Mouse (Mus musculus) mammary gland, adult 2 months (tissue): ENCODE measurements around the gene Vmn1r200. TPM values are rescaled to one million over a fixed set of nuclear protein-coding genes. Genes with fewer than 3 reads are reported as not detected.

Experiments
- polyA plus RNA-seq: library from polyadenylated mRNA; depleted of rRNA; stranded (reverse); fragments of >200 nt; gene quantifications from 2 replicates; pipeline ENCODE4 v1.2.3, GENCODE M21; 2012; ENCODE audit warnings: low replicate concordance; rRNA removed

The Vmn1r200 gene
- polyA plus RNA-seq: not detected in 2 replicates

GRCm38 (mm10) chr13:22390073-22390472 is at the start of gene Vmn1r200:
Gene Vmn1r200 (plus strand): TSS chr13:22390373.

GRCm38 (mm10) chr13:22350064-22350463 is 40.1 kb upstream of the Vmn1r200 start, which contains the start of gene Vmn1r198:
Gene Vmn1r198 (plus strand): TSS chr13:22350364.

GRCm38 (mm10) chr13:22379518-22379917 is 10.7 kb upstream of the Vmn1r200 start, which contains the start of gene Vmn1r199:
Gene Vmn1r199 (plus strand): TSS chr13:22379818.

Other genes starting within 250 kb of the Vmn1r200 start
- not detected in 2 replicates for gene Vmn1r191, start 206.4 kb upstream of the Vmn1r200 start, polyA plus RNA-seq
- gene Vmn1r192, start 199.2 kb upstream of the Vmn1r200 start, polyA plus RNA-seq: not detected in 2 replicates
- gene Vmn1r193, start 167.2 kb upstream of the Vmn1r200 start, polyA plus RNA-seq: not detected in 2 replicates
- not detected in 2 replicates for gene Vmn1r194, start 146.2 kb upstream of the Vmn1r200 start, polyA plus RNA-seq
- not detected in 2 replicates for gene Vmn1r195, start 119.9 kb upstream of the Vmn1r200 start, polyA plus RNA-seq
- gene Vmn1r196, start 100.5 kb upstream of the Vmn1r200 start, polyA plus RNA-seq: not detected in 2 replicates
- not detected in 2 replicates for gene Vmn1r197, start 65.8 kb upstream of the Vmn1r200 start, polyA plus RNA-seq
- gene Vmn1r198, start 40.0 kb upstream of the Vmn1r200 start, polyA plus RNA-seq: not detected in 2 replicates
- not detected in 2 replicates for gene Vmn1r199, start 10.6 kb upstream of the Vmn1r200 start, polyA plus RNA-seq
- not detected in 2 replicates for gene Vmn1r201, start 81.5 kb downstream of the Vmn1r200 start, polyA plus RNA-seq
- gene Vmn1r202, start 115.0 kb downstream of the Vmn1r200 start, polyA plus RNA-seq: not detected in 2 replicates
- gene Vmn1r203, start 127.7 kb downstream of the Vmn1r200 start, polyA plus RNA-seq: not detected in 2 replicates
- not detected in 2 replicates for gene Vmn1r204, start 162.8 kb downstream of the Vmn1r200 start, polyA plus RNA-seq
- not detected in 2 replicates for gene Vmn1r205, start 202.6 kb downstream of the Vmn1r200 start, polyA plus RNA-seq
- not detected in 2 replicates for gene Vmn1r206, start 233.9 kb downstream of the Vmn1r200 start, polyA plus RNA-seq